In the genomic region with DNA sequence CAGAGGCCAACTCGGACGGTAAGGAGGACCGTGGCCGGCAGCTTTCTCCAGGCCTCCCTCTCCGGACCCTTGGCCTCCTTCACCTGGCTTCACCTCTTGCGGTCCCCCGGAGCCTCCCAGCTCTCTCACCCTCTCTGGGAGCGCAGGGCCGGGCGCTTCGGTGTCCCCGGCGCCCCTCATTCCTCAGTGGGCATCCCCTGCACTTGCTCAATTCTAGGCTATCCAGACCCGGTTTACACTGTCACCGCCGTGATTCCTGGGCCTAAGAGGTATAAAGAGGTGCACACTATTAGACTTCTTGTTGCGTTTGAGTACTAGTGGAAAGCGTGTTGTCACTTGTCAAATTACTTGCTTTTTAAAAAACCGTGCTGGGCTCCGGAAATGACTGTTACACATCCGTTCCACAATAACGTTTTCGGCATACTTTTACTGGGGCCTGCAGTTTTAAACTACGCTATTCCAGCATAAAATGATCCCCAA, we compare ENCODE assay signal across 8 mouse cellular contexts. TPM values are rescaled to one million over a fixed set of nuclear protein-coding genes. Genes with fewer than 3 reads are reported as not detected.
DNase-seq lines count a peak whose midpoint lies in the region; ATAC-seq and TF ChIP-seq lines count a peak whose summit lies in the region.

No protein-coding gene starts in this region.

- H3K79me2 ChIP-seq in heart, adult 2 months (replicated peaks; ENCODE audit: control insufficient read depth, insufficient read depth, low read length) = peaks cover 2% of the 10 kb centered on the region; the same call in 1 of the 2 replicates

- peak overlapping the region; percentile 71 for H3K4me3 ChIP-seq in heart, adult 2 months
- H3K4me3 ChIP-seq in ES-Bruce4 (ENCODE audit: low read depth, low read length) = peak overlapping the region; percentile 73
- peak overlapping the region; percentile 99 for H3K4me3 ChIP-seq in forebrain, embryonic 15.5 days
- peak overlapping the region; percentile 84 for H3K4me3 ChIP-seq in liver, embryonic 15.5 days (replicated peaks)

- DNase-seq in heart, adult 2 months = no peak
- no peak for DNase-seq in heart, adult 8-10 months (ENCODE audit: low spot score)
- DNase-seq in retina, embryonic 14.5 days (ENCODE audit: low spot score) = no peak
- DNase-seq in urinary bladder, postnatal 14 days (ENCODE audit: low spot score) = no peak
- DNase-seq in layer of hippocampus, adult 18-20 months (ENCODE audit: low spot score in 2 of 2) = no peak

- intact Hi-C loops in heart, adult 2 months (cut with DNase I) = loop anchor here (5.0 kb wide), 1 partner anchor 180 kb away; no protein-coding TSS in a partner anchor

- peaks cover 13% of the 10 kb centered on the region for H3K36me3 ChIP-seq in heart, adult 2 months (ENCODE audit: control insufficient read depth, insufficient read depth, low read length)
- no peaks in the 10 kb centered on the region for H3K36me3 ChIP-seq in ES-Bruce4 (ENCODE audit: control insufficient read depth, insufficient read depth, low read length, poor library complexity, severe bottlenecking)
- H3K36me3 ChIP-seq in forebrain, embryonic 15.5 days = peaks cover 4% of the 10 kb centered on the region; the same call in 1 of the 2 replicates
- peaks cover 3% of the 10 kb centered on the region; the same call in 1 of the 2 replicates for H3K36me3 ChIP-seq in liver, embryonic 15.5 days (replicated peaks)

- TF ChIP-seq CTCF in heart, adult 2 months (IDR thresholded peaks at IDR 0.05) = no peak
- no peak for TF ChIP-seq CTCF in ES-Bruce4 (IDR thresholded peaks at IDR 0.05; ENCODE audit: low read depth, low read length)

- peak overlapping the region; percentile 91 for H3K4me2 ChIP-seq in forebrain, embryonic 15.5 days (replicated peaks)
- peak overlapping the region; percentile 58 for H3K4me2 ChIP-seq in liver, embryonic 15.5 days

- peaks cover 4% of the 10 kb centered on the region; the same call in 1 of the 2 replicates for H3K4me1 ChIP-seq in heart, adult 2 months (ENCODE audit: control insufficient read depth, insufficient read depth, low read length)
- peaks cover 2% of the 10 kb centered on the region for H3K4me1 ChIP-seq in ES-Bruce4 (ENCODE audit: control insufficient read depth, insufficient read depth, low read length)
- H3K4me1 ChIP-seq in forebrain, embryonic 15.5 days = peaks cover 19% of the 10 kb centered on the region
- H3K4me1 ChIP-seq in liver, embryonic 15.5 days (replicated peaks) = peaks cover 8% of the 10 kb centered on the region; the same call in 1 of the 2 replicates

- peak overlapping the region; percentile 99 for H3K27ac ChIP-seq in heart, adult 2 months
- H3K27ac ChIP-seq in ES-Bruce4 (ENCODE audit: insufficient read depth, low read length) = peak overlapping the region; percentile 37
- peak overlapping the region; percentile 91 for H3K27ac ChIP-seq in forebrain, embryonic 15.5 days (replicated peaks)
- H3K27ac ChIP-seq in liver, embryonic 15.5 days (replicated peaks) = peak overlapping the region; percentile 85

- no peak for TF ChIP-seq EP300 in heart, adult 2 months (IDR thresholded peaks at IDR 0.05; ENCODE audit: insufficient read depth, low read depth, low read length)
- no peak for TF ChIP-seq EP300 in ES-Bruce4 (IDR thresholded peaks at IDR 0.05; ENCODE audit: insufficient read depth, low read depth, low read length)

- H3K27me3 ChIP-seq in heart, adult 2 months (ENCODE audit: control insufficient read depth, insufficient read depth, low read length) = no peaks in the 10 kb centered on the region
- no peaks in the 10 kb centered on the region for H3K27me3 ChIP-seq in ES-Bruce4 (ENCODE audit: control insufficient read depth, insufficient read depth, low read length, poor library complexity, severe bottlenecking)
- H3K27me3 ChIP-seq in forebrain, embryonic 15.5 days = no peaks in the 10 kb centered on the region
- H3K27me3 ChIP-seq in liver, embryonic 15.5 days = no peaks in the 10 kb centered on the region

- peak overlapping the region; percentile 92 for H3K9ac ChIP-seq in heart, adult 2 months (ENCODE audit: low read depth, low read length)
- H3K9ac ChIP-seq in ES-Bruce4 (ENCODE audit: low read depth, poor library complexity, severe bottlenecking) = peak overlapping the region; percentile 93
- peak overlapping the region; percentile 99 for H3K9ac ChIP-seq in forebrain, embryonic 15.5 days (replicated peaks)
- H3K9ac ChIP-seq in liver, embryonic 15.5 days = peak overlapping the region; percentile 83

- peak; percentile 79 for ATAC-seq in forebrain, embryonic 15.5 days (replicated peaks)
- ATAC-seq in liver, embryonic 15.5 days (ENCODE audit: insufficient read depth) = peak; percentile 65

- under 1% methylated on average over 24 of the region's 24 CpGs for WGBS in heart, adult 2 months
- WGBS in forebrain, embryonic 15.5 days = 2% methylated on average over 24 of the region's 24 CpGs
- under 1% methylated on average over 24 of the region's 24 CpGs for WGBS in liver, embryonic 15.5 days (ENCODE audit: insufficient replicate concordance)

- no peak for TF ChIP-seq POLR2A in heart, adult 2 months (IDR thresholded peaks at IDR 0.05; ENCODE audit: insufficient read depth, low read depth, low read length)
- no peak for TF ChIP-seq POLR2A in ES-Bruce4 (IDR thresholded peaks at IDR 0.05; ENCODE audit: insufficient read depth, low read length)

- H3K9me3 ChIP-seq in ES-Bruce4 (replicated peaks; ENCODE audit: control insufficient read depth, insufficient read depth, low read length, poor library complexity, severe bottlenecking) = no peaks in the 10 kb centered on the region
- H3K9me3 ChIP-seq in forebrain, embryonic 15.5 days = no peaks in the 10 kb centered on the region
- H3K9me3 ChIP-seq in liver, embryonic 15.5 days (replicated peaks) = no peaks in the 10 kb centered on the region

RNA-seq across cellular contexts. Expression of a gene that starts 0.6 kb away (rescaled TPM):
- 10 to 100 TPM; 57.3 to 65.6 TPM for total RNA-seq in heart, adult 2 months (2021)
- 23.8 and 37.8 TPM in 2 replicates for polyA plus RNA-seq in heart, adult 2 months (2012; rRNA removed)
- total RNA-seq in heart, adult 8-10 months (2022) = 10 to 100 TPM; 48.6 to 59.7 (median 55.7) TPM
- 120 and 141 TPM in 2 replicates for polyA plus RNA-seq in ES-Bruce4 (2011; ENCODE audit: insufficient read depth, insufficient read length, low read depth, missing spikeins)
- polyA plus RNA-seq in forebrain, embryonic 15.5 days (2015; fragmentation: Nextera tagmentation; extraction: Ambion mirVana) = 119 and 121 TPM in 2 replicates
- polyA plus RNA-seq in liver, embryonic 15.5 days (2015; fragmentation: Nextera tagmentation; extraction: Ambion mirVana) = 37.4 and 43.1 TPM in 2 replicates
- total RNA-seq in layer of hippocampus, adult 18-20 months (2021) = 100 to 1,000 TPM; 118 to 119 TPM

Comparison
In these comparisons a context has a peak if more than half of its experiments do, and no peak if none do; other contexts are left out.
1. H3K27ac ChIP-seq: peak in every context shown above with its lines; median percentile 99 in heart, adult 2 months; 91 in forebrain, embryonic 15.5 days; 85 in liver, embryonic 15.5 days; 37 in ES-Bruce4.